Mouse (Mus musculus): ENCODE measurements around the gene Fgd5. TPM values are rescaled to one million over a fixed set of nuclear protein-coding genes. Genes with fewer than 3 reads are reported as not detected.

Gene Fgd5
- total RNA-seq, 4 experiments from 2014 or later = 11.2 to 22.4 (median 19.7) TPM

DNA sequence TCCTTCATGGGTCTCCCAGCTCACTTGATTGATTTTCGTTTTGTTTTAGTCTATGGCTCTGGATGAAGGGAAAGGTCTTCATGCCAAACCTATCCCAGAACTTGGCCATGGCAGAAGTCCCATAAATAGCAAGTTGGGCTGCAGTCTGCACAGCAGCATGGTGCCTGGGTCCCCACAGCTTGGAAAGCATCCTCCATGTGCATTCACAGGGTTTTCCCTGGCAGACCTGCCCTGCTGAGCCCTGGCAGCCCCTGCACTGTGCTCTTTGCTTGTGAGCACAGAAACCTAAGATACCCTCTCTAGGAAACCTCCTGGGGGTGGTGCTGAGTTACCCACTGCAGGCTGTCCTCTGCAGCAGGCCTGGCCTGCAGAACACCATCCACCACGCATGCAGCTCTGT is 32.2 kb downstream of the Fgd5 start:
- no peak for DNase-seq

DNA sequence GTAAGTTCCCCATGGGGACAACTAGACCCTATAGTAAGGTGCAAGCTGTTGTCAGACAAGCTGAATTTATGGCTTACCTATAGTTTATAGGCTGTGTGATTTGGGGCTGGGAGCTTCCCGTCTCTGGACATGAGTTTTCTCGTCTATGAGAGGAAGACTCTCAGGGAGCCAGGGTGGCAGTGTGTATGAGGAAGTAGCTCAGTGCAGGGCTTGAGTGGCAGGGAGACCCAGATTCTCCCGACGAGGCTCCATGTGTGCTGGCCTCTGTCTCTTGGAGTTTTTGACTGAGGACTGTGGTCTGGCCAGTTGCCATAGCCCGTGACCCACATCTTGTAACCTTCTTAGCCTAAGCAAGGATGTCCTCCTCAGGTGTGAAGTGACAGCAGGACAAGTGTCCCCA is 33.7 kb downstream of the Fgd5 start:
- DNase-seq = no peak

GRCm38 (mm10) chr6:92013035-92013434 is 34.4 kb downstream of the Fgd5 start:
- DNase-seq = no peak

- DNase-seq = no peak
Measured at GRCm38 (mm10) chr6:92013620-92014019, 34.9 kb downstream of the Fgd5 start.

- peak; percentile 35 for DNase-seq
Measured at GRCm38 (mm10) chr6:92014936-92015335, 36.3 kb downstream of the Fgd5 start.

GRCm38 (mm10) chr6:92015848-92016247 is 37.2 kb downstream of the Fgd5 start:
- DNase-seq = no peak

DNA sequence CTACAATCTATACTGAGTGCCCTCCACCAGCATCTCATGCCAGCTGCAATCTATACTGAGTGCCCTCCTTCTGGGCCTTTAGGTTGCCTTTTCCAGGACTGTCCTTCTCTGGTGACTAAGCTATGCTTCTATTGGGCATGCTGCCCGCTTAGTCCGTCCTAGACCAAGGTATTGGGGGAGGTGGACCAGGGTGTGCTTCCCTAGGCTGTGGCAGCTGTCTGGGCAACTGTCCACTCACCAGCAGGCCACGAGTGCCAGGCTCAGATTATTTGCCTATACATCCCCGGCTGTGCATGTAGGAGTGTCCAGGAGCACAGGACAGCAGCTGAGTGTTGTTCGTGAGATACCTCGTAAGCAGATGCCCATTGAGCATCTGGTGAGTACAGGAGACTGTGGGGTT is 38.1 kb downstream of the Fgd5 start:
- DNase-seq = no peak

DNA sequence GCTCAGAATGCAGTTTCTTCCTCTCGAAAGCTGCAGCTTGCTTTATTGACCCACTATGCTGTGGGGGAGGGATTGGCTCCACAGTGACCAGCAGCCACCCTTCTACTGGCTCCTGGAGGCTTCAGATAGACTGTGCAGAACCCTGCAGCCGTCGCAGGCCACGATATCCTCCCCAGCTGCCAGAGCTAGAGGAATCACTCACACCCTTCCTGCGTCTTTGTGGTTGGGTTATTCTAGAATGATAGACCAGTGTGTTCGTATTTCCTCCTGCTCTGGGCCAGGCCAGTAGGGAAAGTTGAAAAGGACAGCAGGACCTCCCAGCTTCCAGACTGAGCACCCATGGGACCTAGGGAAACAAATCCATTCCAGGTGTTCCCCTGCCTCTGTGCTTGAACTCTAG is 39.7 kb downstream of the Fgd5 start:
- no peak for DNase-seq

- DNase-seq = no peak
Measured at GRCm38 (mm10) chr6:92021061-92021460, 42.4 kb downstream of the Fgd5 start.

DNA sequence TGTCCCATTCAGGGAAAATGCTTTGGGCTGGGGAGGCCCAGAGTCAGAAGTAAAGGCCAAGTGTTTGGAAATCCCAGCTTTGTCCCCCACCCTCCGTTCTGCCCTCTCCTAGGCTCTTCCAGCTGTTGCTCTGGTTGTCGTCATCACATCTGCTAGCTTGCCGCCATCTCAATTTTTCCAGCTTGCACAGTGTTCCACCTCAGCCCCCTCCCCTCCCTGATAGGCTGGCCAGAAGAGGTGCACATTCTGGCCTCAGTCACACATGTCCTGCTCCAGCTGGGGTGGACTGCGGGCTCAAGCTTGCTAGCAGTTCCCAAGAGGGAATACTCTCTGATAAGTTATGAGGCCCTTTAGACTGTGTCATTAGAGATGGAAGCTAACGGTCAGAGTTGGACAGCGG is 42.8 kb downstream of the Fgd5 start:
- DNase-seq = no peak

- DNase-seq = no peak
Measured at GRCm38 (mm10) chr6:92025252-92025651, 46.6 kb downstream of the Fgd5 start.

GRCm38 (mm10) chr6:92027379-92027778 is 48.7 kb downstream of the Fgd5 start:
- no peak for DNase-seq

GRCm38 (mm10) chr6:92030646-92031045 is 52.0 kb downstream of the Fgd5 start:
- DNase-seq = no peak

GRCm38 (mm10) chr6:92034713-92035112 is 56.0 kb downstream of the Fgd5 start:
- peak; percentile 41 for DNase-seq

DNA sequence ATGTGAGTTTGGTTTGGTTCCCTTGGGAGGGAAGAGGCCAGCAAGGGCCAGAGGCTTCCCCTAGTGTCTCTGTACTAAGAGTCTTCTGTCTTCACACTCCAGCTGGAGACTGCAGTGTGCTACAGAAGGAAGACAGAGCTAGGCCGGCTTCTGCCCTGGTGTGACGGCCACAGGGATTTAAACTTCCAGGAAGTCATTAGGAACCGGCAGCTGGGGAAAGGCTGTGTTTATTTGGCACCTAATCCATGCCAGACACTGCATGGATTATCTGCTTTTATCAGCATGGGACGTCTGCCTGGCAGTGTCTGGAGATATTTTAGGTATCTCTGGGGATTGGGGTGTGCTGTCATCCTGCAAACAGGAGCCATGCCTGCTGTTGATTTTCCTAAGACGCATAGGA is 57.7 kb downstream of the Fgd5 start:
- no peak for DNase-seq

DNA sequence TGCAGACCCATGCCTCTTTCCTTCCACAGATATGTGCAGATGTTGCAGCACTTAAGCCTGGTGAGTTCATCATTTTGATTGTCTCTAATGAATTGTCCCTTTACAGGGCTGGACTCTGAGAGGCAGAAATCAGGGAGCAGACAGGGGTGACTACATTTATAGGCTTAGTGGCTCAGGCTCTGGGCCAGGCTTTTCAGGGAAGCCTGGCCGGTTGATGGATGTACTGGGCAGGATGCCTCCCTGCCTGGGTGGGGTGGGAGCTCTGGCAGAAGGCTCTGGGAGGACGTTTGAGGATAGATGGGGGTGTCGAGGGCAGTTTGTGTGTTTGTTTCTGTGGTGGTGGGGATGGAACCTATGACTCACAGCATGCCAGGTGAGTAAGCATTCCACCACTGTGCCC is 59.5 kb downstream of the Fgd5 start:
- peak; percentile 28 for DNase-seq

DNA sequence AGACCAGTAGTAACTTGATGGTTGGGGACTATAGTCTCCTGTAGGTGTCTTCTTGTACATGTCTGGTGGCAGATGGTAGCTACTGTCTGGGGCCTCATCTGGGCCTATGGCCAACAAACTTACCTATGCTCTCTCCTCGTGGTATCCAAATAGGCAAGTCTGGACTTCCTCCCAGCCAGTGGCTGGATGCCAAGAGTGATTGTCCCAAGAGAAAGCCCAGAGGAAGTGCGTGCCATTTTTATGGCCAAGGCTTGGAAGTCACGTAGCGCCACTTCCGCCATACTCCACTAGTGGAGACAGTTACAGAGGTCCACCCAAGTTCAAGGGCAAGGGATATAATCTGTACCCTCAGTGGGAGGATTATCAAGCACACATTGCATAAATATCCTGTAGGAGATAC is 62.6 kb downstream of the Fgd5 start:
- DNase-seq = peak; percentile 33

GRCm38 (mm10) chr6:92042055-92042454 is 63.4 kb downstream of the Fgd5 start:
- peak; percentile 28 for DNase-seq

- no peak for DNase-seq
Measured at GRCm38 (mm10) chr6:92042850-92043249, 64.2 kb downstream of the Fgd5 start.

- DNase-seq = no peak
Measured at GRCm38 (mm10) chr6:92057768-92058167, 79.1 kb downstream of the Fgd5 start.

- DNase-seq = no peak
Measured at GRCm38 (mm10) chr6:92061725-92062124, 83.0 kb downstream of the Fgd5 start.

DNA sequence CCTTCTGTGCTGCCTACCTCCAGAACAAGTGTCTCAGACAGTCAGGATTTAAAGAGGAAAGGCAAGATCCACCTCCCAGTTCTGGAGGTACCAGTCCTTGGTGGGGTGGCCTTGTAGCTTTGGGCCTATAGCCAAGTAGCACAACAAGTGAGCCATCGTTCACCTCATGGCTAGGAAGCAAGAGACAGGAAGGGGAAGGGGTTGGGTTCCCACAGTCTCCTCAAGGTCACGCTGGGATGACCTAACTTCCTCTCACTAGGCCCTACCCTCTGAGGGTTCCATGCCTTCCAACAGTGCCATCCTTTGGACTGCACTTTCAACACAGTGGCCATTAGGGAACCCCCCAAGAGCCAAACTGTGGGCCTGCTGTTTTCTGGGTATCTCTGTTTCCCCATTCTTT is 84.8 kb downstream of the Fgd5 start:
- peak; percentile 47 for DNase-seq

DNA sequence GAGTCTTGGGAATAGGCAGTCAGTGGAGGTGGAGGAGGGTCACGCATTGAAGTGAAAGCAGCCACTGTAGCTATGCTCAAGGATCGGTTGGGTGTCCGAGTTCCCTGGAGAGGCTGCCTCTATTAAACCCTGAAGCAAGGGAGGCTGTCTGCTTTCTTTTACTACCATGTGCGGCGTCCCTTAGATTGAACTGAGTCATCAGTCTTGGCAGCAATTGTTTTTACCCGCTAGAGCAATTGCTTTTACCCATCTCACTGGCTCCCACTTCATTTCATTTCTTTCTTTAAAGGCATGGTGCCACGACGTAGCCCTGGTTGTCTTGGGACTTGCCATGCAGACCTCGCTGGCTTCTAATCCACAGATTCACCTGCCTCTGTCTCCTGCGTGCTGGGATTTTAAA is 85.4 kb downstream of the Fgd5 start:
- no peak for DNase-seq

GRCm38 (mm10) chr6:92065721-92066496 is 87.2 kb downstream of the Fgd5 start:
- DNase-seq = peak; percentile 22
